Mouse (Mus musculus) retina, embryonic 14.5 days (tissue): ENCODE results near the gene Susd2.

Experiments used
- DNase-seq: peaks from one replicate; pipeline ENCODE4 v3.0.0-alpha.2; 2015; ENCODE audit warnings: low spot score

Gene Susd2

GRCm38 (mm10) chr10:75643741-75644343 lies at the start of gene Susd2:
Gene Susd2, minus strand, starts transcription at chr10:75644008.
- peak; percentile 75 for DNase-seq

GRCm38 (mm10) chr10:75688598-75688997 lies 44.8 kb upstream of the Susd2 start:
- no peak for DNase-seq

- no peak for DNase-seq
Observed at GRCm38 (mm10) chr10:75686724-75687123, 42.9 kb upstream of the Susd2 start.

GRCm38 (mm10) chr10:75684035-75685004 lies 40.5 kb upstream of the Susd2 start:
- peak; percentile 84 for DNase-seq

GRCm38 (mm10) chr10:75680574-75681001 lies 36.8 kb upstream of the Susd2 start:
- no peak for DNase-seq

- DNase-seq, result no peak
Observed at GRCm38 (mm10) chr10:75679204-75679603, 35.4 kb upstream of the Susd2 start.

GRCm38 (mm10) chr10:75677989-75678388 lies 34.2 kb upstream of the Susd2 start:
- no peak for DNase-seq

- no peak for DNase-seq
Observed at GRCm38 (mm10) chr10:75677571-75677970, 33.8 kb upstream of the Susd2 start.

- no peak for DNase-seq
Observed at GRCm38 (mm10) chr10:75676819-75677565, 33.2 kb upstream of the Susd2 start.

GRCm38 (mm10) chr10:75676286-75676685 lies 32.5 kb upstream of the Susd2 start:
- no peak for DNase-seq

- DNase-seq, result no peak
Observed at GRCm38 (mm10) chr10:75675594-75675993, 31.8 kb upstream of the Susd2 start.

- no peak for DNase-seq
Observed at GRCm38 (mm10) chr10:75669936-75670335, 26.1 kb upstream of the Susd2 start.

- DNase-seq, result peak; percentile 61
Observed at GRCm38 (mm10) chr10:75667911-75668270, 24.1 kb upstream of the Susd2 start.

GRCm38 (mm10) chr10:75667115-75667910 lies 23.5 kb upstream of the Susd2 start:
- DNase-seq, result peak; percentile 68

GRCm38 (mm10) chr10:75666451-75667030 lies 22.7 kb upstream of the Susd2 start:
- DNase-seq, result peak; percentile 32

GRCm38 (mm10) chr10:75664673-75665270 lies 21.0 kb upstream of the Susd2 start:
- DNase-seq, result no peak

GRCm38 (mm10) chr10:75662575-75662974 lies 18.8 kb upstream of the Susd2 start:
- no peak for DNase-seq

- DNase-seq, result no peak
Observed at GRCm38 (mm10) chr10:75661876-75662275, 18.1 kb upstream of the Susd2 start.

- DNase-seq, result no peak
Observed at GRCm38 (mm10) chr10:75661381-75661780, 17.6 kb upstream of the Susd2 start.

GRCm38 (mm10) chr10:75657772-75658171 lies 14.0 kb upstream of the Susd2 start:
- no peak for DNase-seq

GRCm38 (mm10) chr10:75657165-75657564 lies 13.4 kb upstream of the Susd2 start:
- DNase-seq, result no peak
